Mouse (Mus musculus) thymus, postnatal 25 days (tissue): ENCODE measurements around the gene Pald1.
A peak's percentile ranks its signal among the peaks of the same experiment; 100 is the strongest.

Source experiments
- DNase-seq: peaks from one replicate; pipeline ENCODE4 v3.0.0; 2022

Gene Pald1

GRCm38 (mm10) chr10:61364431-61364830, 18.9 kb downstream of the Pald1 start:
- no peak for DNase-seq

GRCm38 (mm10) chr10:61362992-61363391, 20.3 kb downstream of the Pald1 start:
- DNase-seq = no peak

- no peak for DNase-seq
Measured at GRCm38 (mm10) chr10:61362483-61362882, 20.8 kb downstream of the Pald1 start.

GRCm38 (mm10) chr10:61360667-61361066, 22.7 kb downstream of the Pald1 start:
- no peak for DNase-seq

- no peak for DNase-seq
Measured at GRCm38 (mm10) chr10:61359411-61359810, 23.9 kb downstream of the Pald1 start.

GRCm38 (mm10) chr10:61357658-61358057, 25.7 kb downstream of the Pald1 start:
- DNase-seq = no peak

DNA sequence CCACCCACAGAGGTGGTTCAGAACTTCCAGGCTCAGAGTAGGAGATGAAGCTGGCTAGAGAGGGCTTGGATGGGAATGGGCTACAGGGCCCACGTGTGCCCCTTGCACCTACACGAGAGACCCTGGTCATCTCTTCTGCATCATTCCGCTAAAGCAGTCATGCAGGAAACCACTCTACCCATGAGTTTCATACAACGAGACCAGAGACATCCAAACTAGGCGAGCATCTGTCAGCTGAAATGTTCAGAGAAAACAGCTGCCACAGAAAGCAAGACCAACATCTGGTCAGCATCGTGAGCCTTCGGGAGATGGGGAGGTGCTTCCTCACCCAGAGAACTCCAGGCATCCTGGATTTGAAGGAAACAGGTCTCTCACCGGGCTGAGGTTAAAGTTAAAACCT, 26.8 kb downstream of the Pald1 start:
- DNase-seq = no peak

DNA sequence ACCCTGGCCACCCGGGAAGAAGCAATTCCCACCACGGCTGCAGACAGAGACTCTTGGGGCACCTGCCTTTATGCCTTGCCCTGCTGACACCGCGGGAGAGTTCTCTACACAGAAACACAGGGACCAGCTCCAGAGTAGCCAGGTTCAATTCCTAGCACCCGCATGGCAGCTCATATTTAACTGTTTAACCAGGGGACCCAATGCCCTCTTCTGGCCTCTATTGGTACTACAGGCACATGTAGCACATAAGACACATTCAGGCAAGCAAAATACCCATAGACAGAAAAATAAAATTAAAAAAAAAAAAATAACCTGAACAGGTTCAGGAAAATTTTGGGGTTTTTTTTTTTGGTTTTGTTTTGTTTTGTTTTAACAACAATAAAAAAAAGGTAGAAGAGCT, 27.2 kb downstream of the Pald1 start:
- peak; percentile 26 for DNase-seq

GRCm38 (mm10) chr10:61355611-61356010, 27.7 kb downstream of the Pald1 start:
- no peak for DNase-seq

DNA sequence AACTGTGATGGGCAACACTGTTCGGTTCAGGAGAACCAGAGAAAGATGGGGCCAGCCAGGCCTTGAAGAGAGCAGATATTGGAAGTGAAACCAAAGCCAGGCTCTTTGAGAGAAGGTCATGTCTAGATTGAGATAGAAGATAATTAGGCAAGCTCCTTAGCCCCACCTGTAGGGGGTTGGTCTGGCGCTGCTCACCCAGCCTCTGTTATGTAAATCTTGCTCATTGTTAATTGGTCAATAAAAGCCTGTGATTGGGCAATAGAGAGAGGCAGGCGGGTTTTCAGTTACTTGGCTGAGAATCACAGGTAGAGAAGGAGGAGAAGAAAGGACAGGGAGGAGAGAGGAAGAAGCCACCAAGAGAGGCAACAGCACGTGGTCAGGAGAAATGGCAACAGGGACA, 32.1 kb downstream of the Pald1 start:
- DNase-seq = no peak

DNA sequence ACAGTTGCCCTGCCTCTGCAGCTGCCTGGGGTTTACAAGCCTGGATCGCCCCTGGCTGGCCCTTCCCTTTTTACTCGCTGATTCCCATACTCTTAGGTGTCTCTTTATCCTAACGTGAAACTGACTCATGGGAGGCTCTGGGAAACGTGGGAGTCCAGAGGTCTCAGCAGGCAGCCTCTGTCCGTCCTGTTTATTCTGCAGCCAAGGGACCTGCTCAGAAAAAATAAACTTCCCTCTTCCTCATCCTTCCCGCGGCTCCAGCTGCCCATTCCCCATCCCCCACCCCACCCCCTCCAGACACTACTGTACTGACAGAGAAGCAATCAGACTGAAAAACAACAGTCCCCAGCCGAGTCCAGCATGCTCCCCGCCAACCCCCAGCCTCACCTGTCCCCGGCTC, 37.0 kb downstream of the Pald1 start:
- DNase-seq = no peak

GRCm38 (mm10) chr10:61345179-61345578, 38.2 kb downstream of the Pald1 start:
- DNase-seq = no peak

DNA sequence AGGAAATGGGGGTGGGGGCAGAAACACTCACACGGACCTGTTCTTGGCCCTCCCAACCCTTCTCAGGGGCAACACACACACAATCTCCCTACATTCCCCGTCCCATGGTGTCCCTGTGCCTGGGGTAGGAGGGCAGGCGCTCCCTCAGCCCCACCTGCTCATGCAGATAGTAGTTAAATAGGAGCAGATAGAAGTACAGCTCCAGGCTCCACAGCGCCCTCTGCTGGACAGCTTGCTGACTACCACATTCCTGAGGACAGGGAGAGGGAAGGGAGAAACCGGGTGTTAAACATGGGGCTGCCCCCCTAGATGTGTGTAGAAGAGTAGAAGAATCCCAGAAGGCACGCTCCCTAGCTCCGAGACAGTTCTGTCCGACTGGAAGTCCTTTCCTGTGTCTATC, 39.4 kb downstream of the Pald1 start:
- peak; percentile 65 for DNase-seq

DNA sequence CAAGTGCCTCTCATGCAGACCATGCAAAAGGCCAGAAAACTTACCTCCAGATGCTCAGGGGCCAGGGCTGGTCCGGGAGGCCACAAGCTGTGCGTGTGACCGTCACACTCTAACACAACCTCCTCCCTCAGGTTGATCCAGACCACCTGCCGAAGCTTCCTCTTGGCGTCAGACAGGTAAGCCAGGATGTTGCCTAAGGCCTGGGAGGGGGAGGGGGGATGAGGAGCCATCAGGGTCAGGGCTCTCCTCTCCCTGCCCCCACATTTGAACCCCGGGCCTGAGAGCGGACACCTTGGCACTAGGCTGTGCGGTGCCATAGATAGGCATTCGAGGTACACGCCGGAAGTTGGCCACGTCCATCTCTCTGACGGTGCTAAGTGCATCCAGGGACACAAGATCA, 40.6 kb downstream of the Pald1 start:
- DNase-seq = no peak

DNA sequence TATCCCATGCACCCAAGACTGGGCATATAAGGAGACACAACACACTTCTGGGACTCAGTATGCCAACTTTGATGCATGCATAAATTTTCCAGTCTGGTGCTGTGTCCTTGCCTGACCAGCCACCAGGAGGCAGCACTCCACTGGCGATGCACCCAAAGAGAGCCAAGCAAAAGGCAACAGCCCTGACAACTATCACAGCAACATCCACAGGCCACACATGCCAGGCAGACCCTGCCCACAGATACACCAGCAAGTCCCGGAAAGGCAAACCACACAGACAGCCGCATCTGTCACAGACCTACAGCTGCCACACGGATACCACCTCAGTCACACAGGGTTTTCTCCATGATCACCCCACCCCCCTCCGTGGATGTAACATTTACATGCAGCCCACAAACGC, 41.8 kb downstream of the Pald1 start:
- DNase-seq = peak; percentile 70

DNA sequence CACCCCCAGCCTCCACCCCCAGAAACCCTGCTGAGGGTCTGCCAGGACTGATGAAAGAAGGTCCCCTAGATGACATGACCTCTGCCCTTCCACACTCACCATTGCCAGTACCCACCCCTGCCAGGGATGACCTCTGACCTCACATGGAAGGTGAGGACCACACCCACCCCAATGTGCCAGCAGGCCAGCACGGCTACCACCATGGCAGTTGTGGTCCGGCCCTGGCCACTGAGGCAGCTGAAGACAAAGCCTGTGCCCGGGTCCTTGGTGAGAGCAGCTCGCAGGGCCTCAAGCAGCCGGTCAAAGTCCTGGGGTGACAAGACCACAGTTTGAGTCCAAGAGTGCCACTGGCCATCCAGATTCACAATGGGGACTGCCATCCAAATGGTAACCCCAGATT, 42.3 kb downstream of the Pald1 start:
- no peak for DNase-seq

GRCm38 (mm10) chr10:61340247-61340646, 43.1 kb downstream of the Pald1 start:
- no peak for DNase-seq

- DNase-seq = no peak
Measured at GRCm38 (mm10) chr10:61339216-61339615, 44.1 kb downstream of the Pald1 start.

DNA sequence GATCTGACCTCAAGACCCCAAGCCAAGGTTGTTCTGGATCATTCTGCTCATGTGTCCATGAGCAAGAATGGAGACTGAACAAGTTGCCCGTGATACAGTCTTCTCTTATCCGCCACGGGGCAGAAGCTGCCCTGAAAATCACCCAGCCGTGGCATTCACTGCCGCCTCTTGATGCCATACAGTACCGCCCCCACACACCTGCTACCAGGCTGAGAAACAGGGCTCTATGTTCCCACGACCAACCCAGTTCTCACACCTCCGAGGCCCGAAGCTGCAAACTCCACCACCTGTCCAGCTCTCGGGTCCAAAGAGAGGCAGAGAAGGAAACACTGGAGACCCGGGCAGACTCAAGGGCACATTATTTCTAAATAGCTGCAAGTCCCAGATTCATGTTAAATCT, 45.7 kb downstream of the Pald1 start:
- no peak for DNase-seq

DNA sequence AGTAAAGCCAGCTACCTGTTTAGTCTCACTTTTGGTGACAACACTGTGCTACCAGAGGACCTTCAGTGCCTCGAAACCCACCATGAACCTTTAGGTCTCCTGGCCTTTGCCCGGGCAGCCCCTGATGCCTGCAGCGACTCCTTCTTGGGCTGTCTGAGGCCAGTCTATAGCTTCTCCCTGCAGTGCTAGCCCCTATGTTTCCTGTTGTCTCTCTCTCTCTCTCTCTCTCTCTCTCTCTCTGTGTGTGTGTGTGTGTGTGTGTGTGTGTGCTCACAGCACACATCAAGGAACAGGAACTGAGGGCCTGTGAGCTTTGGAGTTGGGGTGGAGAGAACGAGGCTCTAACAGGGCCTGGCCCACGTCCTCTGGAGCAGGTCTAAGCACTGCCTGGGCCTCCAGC, 46.7 kb downstream of the Pald1 start:
- DNase-seq = no peak

- peak; percentile 76 for DNase-seq
Measured at GRCm38 (mm10) chr10:61336137-61336536, 47.2 kb downstream of the Pald1 start.

DNA sequence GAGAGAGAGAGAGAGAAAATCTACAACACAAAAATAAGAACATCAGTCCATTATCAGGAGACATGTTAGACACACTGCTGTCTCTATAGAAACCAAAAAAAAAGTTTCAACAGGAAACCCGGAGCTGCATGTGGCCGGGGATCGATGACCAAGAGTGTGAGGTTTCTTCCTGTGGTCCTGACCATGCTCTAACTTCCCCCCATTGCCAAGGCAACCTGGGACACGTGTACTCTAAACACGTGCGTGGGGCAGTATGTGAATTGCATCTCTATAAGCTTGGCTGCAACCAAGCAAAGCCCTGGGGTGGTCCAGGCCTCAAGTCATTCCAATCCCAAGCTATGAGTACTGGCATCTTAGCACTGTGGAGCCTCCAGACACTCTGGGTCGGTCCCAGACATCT, 48.8 kb downstream of the Pald1 start:
- no peak for DNase-seq

DNA sequence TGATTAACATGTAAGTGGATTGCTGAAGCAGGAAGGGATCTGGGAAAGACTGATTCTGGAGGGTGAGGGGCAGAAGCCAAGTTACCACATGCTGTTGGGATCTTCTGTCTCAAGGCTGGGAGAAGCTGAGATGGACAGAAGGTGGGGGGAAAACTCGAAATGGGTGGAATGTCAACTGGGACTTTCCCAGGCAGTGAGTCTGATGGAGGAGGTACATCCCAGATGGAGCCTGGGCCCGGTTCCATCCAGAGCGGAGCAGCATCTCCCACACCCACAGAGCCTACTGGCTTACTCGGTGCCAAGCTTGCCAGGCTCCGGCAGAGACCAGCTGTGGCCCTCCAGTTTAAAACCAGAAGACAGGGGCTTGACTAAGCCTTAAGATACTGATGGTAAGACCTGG, 52.3 kb downstream of the Pald1 start:
- no peak for DNase-seq

DNA sequence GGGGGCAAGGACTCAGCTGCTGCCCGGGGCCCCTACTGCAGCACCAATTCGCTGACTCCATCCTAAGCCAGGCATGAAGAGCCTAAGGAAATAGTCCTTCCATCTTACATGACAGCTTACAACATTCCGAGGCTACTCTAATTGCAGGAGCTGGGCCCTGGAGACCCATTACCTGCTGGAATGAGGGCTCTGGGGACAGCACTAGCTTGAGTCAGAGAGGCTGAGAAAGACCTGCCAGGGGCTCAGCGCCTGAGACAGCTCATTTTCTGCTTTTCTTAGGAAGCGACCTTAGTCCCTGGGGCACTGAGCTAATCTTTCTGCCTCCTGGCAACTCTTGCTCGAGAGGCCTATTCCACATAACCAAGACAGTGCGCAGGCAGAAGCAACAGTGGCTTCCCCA, 54.4 kb downstream of the Pald1 start:
- DNase-seq = no peak

DNA sequence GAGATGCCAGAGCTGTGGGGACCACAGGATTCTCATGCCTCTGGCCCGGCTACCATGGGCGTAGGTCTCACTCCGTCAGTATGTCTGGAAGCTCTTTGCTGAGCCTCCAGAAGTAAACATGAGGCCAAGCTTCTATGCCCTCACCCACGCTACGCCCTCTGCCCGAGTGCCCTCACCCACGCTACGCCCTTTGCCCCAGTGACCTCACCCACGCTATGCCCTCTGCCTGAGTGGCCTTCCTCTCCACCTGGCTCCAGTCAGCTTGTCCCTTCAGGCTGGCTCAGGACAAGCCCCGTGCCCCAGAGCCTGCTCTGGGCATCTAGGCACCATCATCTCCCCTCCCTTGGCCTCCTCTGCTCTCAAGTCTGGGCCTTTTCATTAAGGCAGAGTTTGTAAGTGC, 55.8 kb downstream of the Pald1 start:
- DNase-seq = no peak

GRCm38 (mm10) chr10:61325782-61326328, 57.5 kb downstream of the Pald1 start:
- DNase-seq = no peak
